Mouse (Mus musculus) liver, adult (tissue): ENCODE data around the gene Spata2l.

ENCODE experiments used
- GATA4 ChIP-seq: IDR thresholded peaks from 2 replicates; pipeline ENCODE4 v1.6.1; 2014; ENCODE audit warnings: mild to moderate bottlenecking, low read length; ENCODE audit not compliant: insufficient replicate concordance

Gene Spata2l

GRCm38 (mm10) chr8:123235520-123236497 lies at the start of gene Spata2l:
Gene Spata2l, minus strand, starts transcription at chr8:123236233.
- TF ChIP-seq GATA4, result no peak

- TF ChIP-seq GATA4, result no peak
These were observed 48.5 kb upstream of the Spata2l start for GRCm38 (mm10) chr8:123284493-123284892.

GRCm38 (mm10) chr8:123283991-123284390 lies 48.0 kb upstream of the Spata2l start:
- no peak for TF ChIP-seq GATA4

GRCm38 (mm10) chr8:123280302-123281094 lies 44.5 kb upstream of the Spata2l start:
- TF ChIP-seq GATA4, result no peak

- no peak for TF ChIP-seq GATA4
These were observed 43.8 kb upstream of the Spata2l start for GRCm38 (mm10) chr8:123279828-123280227.

GRCm38 (mm10) chr8:123278445-123278844 lies 42.4 kb upstream of the Spata2l start:
- no peak for TF ChIP-seq GATA4

GRCm38 (mm10) chr8:123275096-123275495 lies 39.1 kb upstream of the Spata2l start:
- TF ChIP-seq GATA4, result no peak

GRCm38 (mm10) chr8:123274447-123274846 lies 38.4 kb upstream of the Spata2l start:
- TF ChIP-seq GATA4, result no peak

GRCm38 (mm10) chr8:123271901-123272300 lies 35.9 kb upstream of the Spata2l start:
- no peak for TF ChIP-seq GATA4

GRCm38 (mm10) chr8:123271147-123271546 lies 35.1 kb upstream of the Spata2l start:
- TF ChIP-seq GATA4, result no peak

- no peak for TF ChIP-seq GATA4
These were observed 32.1 kb upstream of the Spata2l start for GRCm38 (mm10) chr8:123267926-123268656.

- TF ChIP-seq GATA4, result no peak
These were observed 21.1 kb upstream of the Spata2l start for GRCm38 (mm10) chr8:123257114-123257513.

- no peak for TF ChIP-seq GATA4
These were observed 19.1 kb upstream of the Spata2l start for GRCm38 (mm10) chr8:123255170-123255569.

- TF ChIP-seq GATA4, result no peak; the same call in 1 of the 2 replicates
These were observed 18.3 kb upstream of the Spata2l start, which contains the start of the genes Zfp276 and Vps9d1 for GRCm38 (mm10) chr8:123254099-123254885. Gene Zfp276, plus strand, starts transcription at chr8:123254195. Gene Vps9d1, minus strand, starts transcription at chr8:123254348.
